In genomic region chr4:106650833-106651527, GRCm38 (mm10) we compare ENCODE assay signal across 8 mouse cellular contexts. TPM values are rescaled to one million over a fixed set of nuclear protein-coding genes. Genes with fewer than 3 reads are reported as not detected.
DNase-seq lines count a peak whose midpoint lies in the region; ATAC-seq lines count a peak whose summit lies in the region.

Gene Pars2 (plus strand): TSS chr4:106651069.

- H3K9me3 ChIP-seq in heart, embryonic 13.5 days, result no peaks in the 10 kb centered on the region
- no peaks in the 10 kb centered on the region for H3K9me3 ChIP-seq in liver, embryonic 12.5 days (replicated peaks)
- H3K9me3 ChIP-seq in stomach, embryonic 15.5 days, result no peaks in the 10 kb centered on the region

- 3% methylated on average over 40 of the region's 40 CpGs for WGBS in heart, embryonic 13.5 days
- WGBS in liver, embryonic 12.5 days (ENCODE audit: insufficient replicate concordance), result 4% methylated on average over 40 of the region's 40 CpGs
- WGBS in stomach, embryonic 15.5 days, result 3% methylated on average over 40 of the region's 40 CpGs

- H3K27ac ChIP-seq in brown adipose tissue, adult 24 weeks (replicated peaks; ENCODE audit: low read depth, low read length), result no peak within 1 kb of the TSS
- H3K27ac ChIP-seq in heart, embryonic 13.5 days (replicated peaks), result peak within 1 kb of the TSS; percentile 41; the same call in 1 of the 2 replicates
- H3K27ac ChIP-seq in liver, embryonic 12.5 days, result peak within 1 kb of the TSS; percentile 41; the same call in 1 of the 2 replicates
- H3K27ac ChIP-seq in stomach, embryonic 15.5 days, result peak within 1 kb of the TSS; percentile 72

- peak within 1 kb of the TSS; percentile 88 for H3K9ac ChIP-seq in heart, embryonic 13.5 days
- H3K9ac ChIP-seq in liver, embryonic 12.5 days, result peak within 1 kb of the TSS; percentile 70
- H3K9ac ChIP-seq in stomach, embryonic 15.5 days, result peak within 1 kb of the TSS; percentile 65

- DNase-seq in CD4-positive, CD25-positive, alpha-beta regulatory T cell, adult 2 months (ENCODE audit: low read depth, low spot score), result peak; percentile 99
- DNase-seq in fat pad, adult 2 months (ENCODE audit: extremely low read depth, low read depth, low spot score), result peak; percentile 66
- DNase-seq in kidney, postnatal 10 days, result peak; percentile 98
- DNase-seq in natural killer cell, adult 2 months (ENCODE audit: low spot score in 2 of 2), result peak; percentile 95 to 97

- peaks cover 5% of the 10 kb centered on the region; the same call in 1 of the 2 replicates for H3K4me1 ChIP-seq in brown adipose tissue, adult 24 weeks (ENCODE audit: control insufficient read depth, insufficient read depth, insufficient read length, low read length)
- peaks cover 7% of the 10 kb centered on the region for H3K4me1 ChIP-seq in heart, embryonic 13.5 days
- peaks cover 19% of the 10 kb centered on the region for H3K4me1 ChIP-seq in liver, embryonic 12.5 days
- H3K4me1 ChIP-seq in stomach, embryonic 15.5 days, result peaks cover 7% of the 10 kb centered on the region

- H3K36me3 ChIP-seq in heart, embryonic 13.5 days, result peaks cover 32% of the 10 kb centered on the region
- peaks cover 27% of the 10 kb centered on the region for H3K36me3 ChIP-seq in liver, embryonic 12.5 days
- peaks cover 17% of the 10 kb centered on the region for H3K36me3 ChIP-seq in stomach, embryonic 15.5 days

- ATAC-seq in heart, embryonic 13.5 days (ENCODE audit: extremely low read depth, insufficient number of reproducible peaks, low FRiP score, low TSS enrichment), result peak; percentile 91
- ATAC-seq in liver, embryonic 12.5 days, result peak; percentile 97
- peak; percentile 97 for ATAC-seq in stomach, embryonic 15.5 days (ENCODE audit: insufficient read depth, low FRiP score, low read depth)

- H3K4me2 ChIP-seq in heart, embryonic 13.5 days, result peak within 1 kb of the TSS; percentile 88
- peak within 1 kb of the TSS; percentile 89 for H3K4me2 ChIP-seq in liver, embryonic 12.5 days
- peak within 1 kb of the TSS; percentile 91 for H3K4me2 ChIP-seq in stomach, embryonic 15.5 days

- peak within 1 kb of the TSS; percentile 75 for H3K4me3 ChIP-seq in brown adipose tissue, adult 24 weeks (ENCODE audit: insufficient read depth, low read depth, low read length)
- H3K4me3 ChIP-seq in heart, embryonic 13.5 days, result peak within 1 kb of the TSS; percentile 82
- H3K4me3 ChIP-seq in liver, embryonic 12.5 days, result peak within 1 kb of the TSS; percentile 70
- H3K4me3 ChIP-seq in stomach, embryonic 15.5 days (replicated peaks), result peak within 1 kb of the TSS; percentile 70

- H3K27me3 ChIP-seq in heart, embryonic 13.5 days (replicated peaks), result peaks cover 37% of the 10 kb centered on the region
- H3K27me3 ChIP-seq in liver, embryonic 12.5 days (replicated peaks), result peaks cover 26% of the 10 kb centered on the region
- no peaks in the 10 kb centered on the region for H3K27me3 ChIP-seq in stomach, embryonic 15.5 days (replicated peaks)

RNA-seq across cellular contexts. Expression of gene Pars2, which starts in this region (rescaled TPM):
- 4.9 and 5.8 TPM in 2 replicates for polyA plus RNA-seq in brown adipose tissue, adult 24 weeks (2012; ENCODE audit: insufficient read depth, insufficient read length, missing spikeins)
- 10.4 and 13.0 TPM in 2 replicates for polyA plus RNA-seq in heart, embryonic 13.5 days (2015; fragmentation: Nextera tagmentation; extraction: Ambion mirVana)
- 6.9 and 7.5 TPM in 2 replicates for polyA plus RNA-seq in liver, embryonic 12.5 days (2016; fragmentation: Nextera tagmentation; extraction: Ambion mirVana)
- polyA plus RNA-seq in stomach, embryonic 15.5 days (2015; fragmentation: Nextera tagmentation; extraction: Ambion mirVana), result 11.5 and 13.2 TPM in 2 replicates
